Mouse (Mus musculus) intestine, embryonic 14.5 days (tissue): Measurements from ENCODE around the gene Polr1d. TPM values are rescaled to one million over a fixed set of nuclear protein-coding genes. Genes with fewer than 3 reads are reported as not detected.

Source experiments
- ATAC-seq: fragments of 200-750 bp; cut with Nextera tagmentation; replicated peaks from 2 replicates; pipeline ENCODE4 v1.8.0; 2017; ENCODE audit warnings: low read depth, moderate number of reproducible peaks, moderate TSS enrichment, moderate library complexity; ENCODE audit not compliant: low FRiP score, low TSS enrichment
- DNase-seq: peaks from one replicate; pipeline ENCODE4 v3.0.0-alpha.2; 2018; ENCODE audit warnings: low spot score
- H3K27ac ChIP-seq: fragments of 300-500 bp; sonication (generic); 2 replicates; pipeline ENCODE4 v1.5.1; 2014; ENCODE audit warnings: low read depth, mild to moderate bottlenecking, control low read depth
- H3K27me3 ChIP-seq: fragments of 300-500 bp; sonication (generic); replicated peaks from 2 replicates; pipeline ENCODE4 v1.6.1; 2014; ENCODE audit warnings: low read length, control low read depth; ENCODE audit not compliant: control insufficient read depth, insufficient read depth
- H3K36me3 ChIP-seq: fragments of 300-500 bp; sonication (generic); 2 replicates; pipeline ENCODE4 v1.6.1; 2014; ENCODE audit warnings: low read length, control low read depth; ENCODE audit not compliant: control insufficient read depth, insufficient read depth
- H3K4me1 ChIP-seq: fragments of 300-500 bp; sonication (generic); replicated peaks from 2 replicates; pipeline ENCODE4 v1.6.1; 2014; ENCODE audit warnings: low read length, control low read depth, mixed read lengths; ENCODE audit not compliant: control insufficient read depth, insufficient read depth
- H3K4me2 ChIP-seq: fragments of 300-500 bp; sonication (generic); 2 replicates; pipeline ENCODE4 v1.6.1; 2014; ENCODE audit warnings: low read length
- H3K4me3 ChIP-seq: fragments of 300-500 bp; sonication (generic); 2 replicates; pipeline ENCODE4 v1.5.1; 2014; ENCODE audit warnings: low read depth, low read length, control low read depth, mixed read lengths
- H3K9ac ChIP-seq: fragments of 300-500 bp; sonication (generic); 2 replicates; pipeline ENCODE4 v1.6.1; 2014; ENCODE audit warnings: mild to moderate bottlenecking, low read length
- H3K9me3 ChIP-seq: fragments of 300-500 bp; sonication (generic); 2 replicates; pipeline ENCODE4 v1.6.1; 2016; ENCODE audit warnings: low read length, control low read depth; ENCODE audit not compliant: control insufficient read depth
- WGBS: fragments of 180-500 bp; shearing (Covaris S2); extraction: QIAGEN DNeasy Blood & Tissue Kit; methylation state at CpG from one replicate; pipeline ENCODE4 v1.1.7; 2014; 5-methylcytosine and 5-hydroxymethylcytosine counted together
- polyA plus RNA-seq: library from polyadenylated mRNA; unstranded; fragments of >200 nt; fragmentation: Nextera tagmentation; extraction: Ambion mirVana; gene quantifications from 2 replicates; pipeline ENCODE4 v1.2.1, GENCODE M21; 2014

The Polr1d gene
- polyA plus RNA-seq, 1 experiment from 2014 or later: 163 TPM

- 78% methylated on average over 11 of the region's 11 CpGs for WGBS
- Histone ChIP-seq H3K4me2 (no peak overlapping the region), H3K4me1 (no peaks in the 10 kb centered on the region), H3K4me3 (no peak overlapping the region), H3K27me3 (no peaks in the 10 kb centered on the region), H3K36me3 (peaks cover 10% of the 10 kb centered on the region), H3K9ac (no peak overlapping the region), H3K27ac (no peak overlapping the region), H3K9me3 (no peaks in the 10 kb centered on the region)
- ATAC-seq (no peak), DNase-seq (no peak)
These were observed 13.6 kb downstream of the Polr1d start for GRCm38 (mm10) chr5:147090256-147090963.

- 95% methylated on average over 7 of the region's 7 CpGs for WGBS
- Histone ChIP-seq H3K9ac (no peak overlapping the region), H3K9me3 (no peaks in the 10 kb centered on the region), H3K4me1 (no peaks in the 10 kb centered on the region), H3K27ac (no peak overlapping the region), H3K4me3 (no peak overlapping the region), H3K4me2 (no peak overlapping the region), H3K36me3 (peaks cover 2% of the 10 kb centered on the region), H3K27me3 (no peaks in the 10 kb centered on the region)
- ATAC-seq (no peak), DNase-seq (no peak)
These were observed 15.6 kb downstream of the Polr1d start for GRCm38 (mm10) chr5:147092448-147092847.

DNA sequence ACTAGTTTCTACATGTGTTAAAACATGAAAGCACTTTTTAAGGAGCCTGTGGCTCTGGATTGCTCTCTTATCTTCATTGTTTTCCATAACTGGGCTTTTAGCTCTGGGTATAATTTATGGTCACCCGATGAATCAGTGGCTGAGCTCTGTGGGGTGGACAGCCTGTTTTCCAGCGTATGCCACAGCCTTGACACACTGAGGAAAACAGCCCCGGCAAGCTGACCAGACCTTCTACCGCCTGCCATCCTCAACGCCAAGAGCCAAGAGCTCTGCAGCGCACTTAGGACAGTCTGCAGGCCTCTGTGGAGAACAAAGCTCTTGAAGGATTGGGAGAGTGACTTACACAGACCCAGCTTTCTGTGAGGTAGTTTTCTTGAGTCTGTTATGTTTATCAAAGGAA, 17.4 kb downstream of the Polr1d start:
- Histone ChIP-seq H3K27me3 (no peaks in the 10 kb centered on the region), H3K4me3 (no peak overlapping the region), H3K27ac (no peak overlapping the region), H3K36me3 (no peaks in the 10 kb centered on the region; the same call in 1 of the 2 replicates), H3K4me1 (no peaks in the 10 kb centered on the region), H3K9me3 (no peaks in the 10 kb centered on the region), H3K9ac (no peak overlapping the region), H3K4me2 (no peak overlapping the region)
- 68% methylated on average over 6 of the region's 6 CpGs for WGBS
- DNase-seq: no peak
- no peak for ATAC-seq

DNA sequence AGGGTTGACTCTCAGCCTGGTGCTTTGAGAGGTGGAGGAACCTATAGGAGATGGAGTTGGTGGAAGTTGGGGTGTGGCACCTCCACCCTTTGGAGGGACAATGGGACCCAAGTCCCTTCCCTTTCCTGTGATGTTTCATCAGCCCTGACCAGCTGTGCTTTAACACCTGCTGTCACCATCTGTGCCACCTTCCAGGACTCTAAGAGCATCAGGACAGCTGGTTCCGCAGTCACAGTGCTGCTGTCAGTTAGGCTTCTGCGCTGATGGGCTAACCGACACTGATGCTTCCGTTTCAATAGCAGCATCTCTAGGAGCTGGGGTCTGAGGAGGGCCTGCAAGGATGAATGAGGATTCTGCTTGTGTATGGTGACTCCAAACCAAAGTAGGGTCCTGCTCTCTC, 19.7 kb downstream of the Polr1d start:
- H3K27ac ChIP-seq: no peak overlapping the region
- 100% methylated on average over 4 of the region's 4 CpGs for WGBS

GRCm38 (mm10) chr5:147098667-147099066, 21.8 kb downstream of the Polr1d start:
- no peak overlapping the region for H3K4me2 ChIP-seq

More for the DNA sequence above, 19.7 kb downstream of the Polr1d start:
- Histone ChIP-seq H3K4me2 (no peak overlapping the region), H3K36me3 (peaks cover 9% of the 10 kb centered on the region; the same call in 1 of the 2 replicates), H3K9me3 (no peaks in the 10 kb centered on the region), H3K27me3 (no peaks in the 10 kb centered on the region), H3K4me3 (no peak overlapping the region), H3K9ac (no peak overlapping the region), H3K4me1 (no peaks in the 10 kb centered on the region)
- DNase-seq (no peak), ATAC-seq (no peak)

DNA sequence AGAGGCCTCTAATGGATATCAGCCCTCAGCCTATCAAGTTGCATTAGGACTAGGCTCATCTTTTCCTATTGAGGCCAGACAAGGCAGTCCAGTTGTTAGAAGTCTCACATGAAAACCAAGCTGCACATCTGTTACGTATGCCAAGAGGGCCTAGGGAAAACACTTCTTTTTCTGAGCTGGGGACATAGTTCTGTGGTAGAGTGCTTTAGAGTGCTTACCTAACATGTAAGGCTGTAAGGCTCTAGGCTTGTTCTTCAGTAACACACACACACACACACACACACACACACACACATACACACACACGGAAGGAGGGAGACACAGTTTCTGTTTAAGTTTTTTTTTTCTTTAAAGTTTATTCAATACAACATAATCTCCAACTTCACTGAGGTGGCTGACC, 23.3 kb downstream of the Polr1d start:
- ATAC-seq (no peak), DNase-seq (no peak)
- Histone ChIP-seq H3K27ac (no peak overlapping the region), H3K36me3 (peaks cover 35% of the 10 kb centered on the region), H3K9me3 (no peaks in the 10 kb centered on the region), H3K4me2 (no peak overlapping the region), H3K4me1 (no peaks in the 10 kb centered on the region), H3K4me3 (no peak overlapping the region), H3K27me3 (no peaks in the 10 kb centered on the region), H3K9ac (no peak overlapping the region)
- WGBS: 78% methylated on average over 2 of the region's 2 CpGs

More at GRCm38 (mm10) chr5:147098667-147099066, 21.8 kb downstream of the Polr1d start:
- H3K36me3 ChIP-seq: peaks cover 23% of the 10 kb centered on the region
- 87% methylated on average over 7 of the region's 7 CpGs for WGBS
- DNase-seq (no peak), ATAC-seq (no peak)
- no peak overlapping the region for H3K27ac ChIP-seq
- H3K9me3 ChIP-seq: no peaks in the 10 kb centered on the region
- no peak overlapping the region for H3K9ac ChIP-seq
- H3K4me3 ChIP-seq: no peak overlapping the region
- H3K4me1 ChIP-seq: no peaks in the 10 kb centered on the region
- H3K27me3 ChIP-seq: no peaks in the 10 kb centered on the region

DNA sequence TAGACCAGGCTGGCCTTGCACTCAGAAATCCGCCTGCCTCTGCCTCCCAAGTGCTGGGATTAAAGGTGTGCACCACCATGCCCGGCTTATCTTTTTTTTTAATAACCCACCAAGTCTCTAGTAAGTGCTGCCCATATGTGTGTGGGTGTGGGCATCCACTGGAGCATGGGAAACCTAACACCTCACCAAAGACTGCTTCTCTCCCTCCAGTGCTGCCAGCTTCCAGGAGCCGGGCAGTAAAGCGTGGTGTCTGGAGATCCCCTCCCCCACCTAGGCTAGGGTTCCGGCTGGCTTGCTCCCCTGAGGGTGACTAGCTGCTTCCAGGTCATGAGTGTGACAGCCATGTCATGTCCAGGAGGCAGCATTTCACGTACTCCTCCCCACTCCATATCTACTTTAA, 25.4 kb downstream of the Polr1d start:
- DNase-seq (no peak), ATAC-seq (no peak)
- no peak overlapping the region for H3K4me3 ChIP-seq
- no peaks in the 10 kb centered on the region for H3K27me3 ChIP-seq
- 87% methylated on average over 6 of the region's 6 CpGs for WGBS
- H3K9ac ChIP-seq: no peak overlapping the region
- H3K36me3 ChIP-seq: peaks cover 43% of the 10 kb centered on the region
- H3K4me1 ChIP-seq: no peaks in the 10 kb centered on the region
- no peaks in the 10 kb centered on the region for H3K9me3 ChIP-seq
- no peak overlapping the region for H3K27ac ChIP-seq
- H3K4me2 ChIP-seq: no peak overlapping the region

DNA sequence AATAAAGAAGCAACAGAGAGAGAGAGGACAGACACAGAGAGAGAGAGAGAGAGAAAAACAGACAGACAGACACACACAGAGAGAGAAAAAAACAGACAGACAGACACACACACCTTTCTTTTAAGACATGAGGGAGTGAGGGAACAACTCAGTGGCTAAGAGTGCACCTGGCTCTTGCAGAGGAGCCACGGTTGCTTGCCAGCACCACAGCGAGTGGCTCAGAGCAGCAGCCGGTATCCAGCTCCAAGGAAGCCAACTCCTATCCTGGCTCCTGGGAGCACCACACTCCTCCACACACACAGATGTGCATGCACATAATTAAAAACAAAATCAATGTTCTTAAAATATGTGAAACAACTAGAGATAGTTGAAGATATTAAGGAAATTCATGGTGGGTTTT, 30.4 kb downstream of the Polr1d start:
- 91% methylated on average over 3 of the region's 3 CpGs for WGBS
- Histone ChIP-seq H3K27ac (no peak overlapping the region), H3K4me3 (no peak overlapping the region), H3K9ac (no peak overlapping the region), H3K36me3 (peaks cover 45% of the 10 kb centered on the region), H3K27me3 (no peaks in the 10 kb centered on the region), H3K4me2 (no peak overlapping the region), H3K4me1 (no peaks in the 10 kb centered on the region), H3K9me3 (no peaks in the 10 kb centered on the region)
- DNase-seq (no peak), ATAC-seq (no peak)
